Mouse (Mus musculus): ENCODE measurements around the gene Il25.

DNA sequence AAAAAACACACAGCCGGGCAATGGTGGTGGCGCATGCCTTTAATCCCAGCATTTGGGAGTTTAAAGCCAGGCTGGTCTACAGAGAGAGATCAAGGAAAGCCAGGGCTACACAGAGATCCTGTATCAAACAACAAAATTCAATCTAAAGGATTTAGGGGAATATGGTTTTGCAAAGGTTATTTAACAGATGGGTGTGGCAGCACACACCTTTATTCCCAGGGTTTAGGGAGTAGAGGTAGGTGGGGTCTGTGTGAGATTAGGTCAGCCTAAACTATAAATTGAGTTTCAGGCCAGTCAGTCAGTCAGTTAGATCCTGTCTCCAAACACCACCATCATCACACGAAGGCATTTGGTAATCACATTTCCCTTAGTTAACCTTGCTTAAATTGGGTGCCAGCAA is 40.3 kb upstream of the Il25 start, which contains the start of gene Pabpn1:
- TF ChIP-seq CTCF (IDR thresholded peaks at IDR 0.05; ENCODE audit: low read depth) (no peak), EP300 (IDR thresholded peaks at IDR 0.05; ENCODE audit: low read depth) (no peak)

All from liver, embryonic 14.5 days (tissue).